Mouse (Mus musculus): ENCODE results near the gene Ppm1h. TPM values are rescaled to one million over a fixed set of nuclear protein-coding genes. Genes with fewer than 3 reads are reported as not detected.
A peak's percentile ranks its signal among the peaks of the same experiment; 100 is the strongest.

The Ppm1h gene
- polyA plus RNA-seq, 1 experiment, result 10.4 TPM

- 94% methylated on average over 10 of the region's 10 CpGs for WGBS
- DNase-seq (ENCODE audit: low read depth, low spot score), result no peak
Measured at GRCm38 (mm10) chr10:122830638-122831037, 152.1 kb downstream of the Ppm1h start.

- no peak for DNase-seq (ENCODE audit: low read depth, low spot score)
- 93% methylated on average over 8 of the region's 8 CpGs for WGBS
Measured at GRCm38 (mm10) chr10:122842014-122842413, 163.5 kb downstream of the Ppm1h start.

- 95% methylated on average over 8 of the region's 8 CpGs for WGBS
- DNase-seq (ENCODE audit: low read depth, low spot score), result no peak
Measured at GRCm38 (mm10) chr10:122842961-122843360, 164.4 kb downstream of the Ppm1h start.

GRCm38 (mm10) chr10:122845471-122845870 lies 166.9 kb downstream of the Ppm1h start:
- 82% methylated on average over 7 of the region's 7 CpGs for WGBS
- no peak for DNase-seq (ENCODE audit: low read depth, low spot score)

- 92% methylated on average over 1 of the region's 1 CpGs for WGBS
- DNase-seq (ENCODE audit: low read depth, low spot score), result no peak
Measured at GRCm38 (mm10) chr10:122846476-122846875, 167.9 kb downstream of the Ppm1h start.

DNA sequence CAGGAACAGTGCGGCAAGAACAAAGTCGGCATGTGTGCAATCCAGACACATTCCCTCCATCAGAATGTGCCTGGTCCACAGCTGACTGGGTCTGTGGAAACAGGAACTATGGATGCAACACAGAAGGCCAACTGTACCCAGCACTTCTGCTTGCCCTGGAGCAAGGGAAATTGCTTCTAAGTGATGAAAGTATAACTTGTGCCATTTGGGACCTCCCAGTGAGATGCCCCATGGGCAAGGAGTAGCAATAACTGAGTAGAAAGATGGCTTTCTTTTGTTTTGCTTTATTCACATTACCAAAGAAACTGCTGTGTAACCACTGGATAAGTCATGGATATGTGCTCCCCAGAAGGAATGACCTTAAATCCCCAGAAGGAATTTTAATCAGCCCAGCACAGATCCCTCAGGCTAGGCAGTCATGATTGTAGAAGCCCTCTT lies 169.5 kb downstream of the Ppm1h start:
- DNase-seq (ENCODE audit: low read depth, low spot score), result no peak
- whole genome bisulfite sequencing, result 82% methylated on average over 2 of the region's 2 CpGs

- 86% methylated on average over 16 of the region's 16 CpGs for WGBS
- DNase-seq (ENCODE audit: low read depth, low spot score), result no peak
Measured at GRCm38 (mm10) chr10:122851267-122852160, 173.0 kb downstream of the Ppm1h start.

DNA sequence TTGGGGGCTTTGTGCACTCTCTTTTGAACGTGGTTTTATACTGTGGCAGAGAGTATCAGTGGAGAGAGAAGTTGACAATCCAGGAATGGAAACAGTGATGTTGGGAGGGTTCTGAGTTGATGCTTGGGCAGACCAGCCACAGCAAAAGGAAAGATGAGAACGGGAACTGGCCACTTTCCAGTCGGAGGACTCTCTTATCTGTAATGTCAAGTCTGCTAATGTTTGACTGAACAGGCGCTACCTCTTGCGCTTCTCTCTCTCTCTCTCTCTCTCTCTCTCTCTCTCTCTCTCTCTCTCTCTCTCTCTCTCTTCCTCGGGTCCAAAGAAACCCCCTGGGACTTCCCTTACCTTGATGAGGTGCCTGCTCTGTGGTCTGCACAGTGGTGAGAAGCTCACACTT lies 176.0 kb downstream of the Ppm1h start:
- DNase-seq (ENCODE audit: low read depth, low spot score), result no peak
- 72% methylated on average over 6 of the region's 6 CpGs for WGBS

DNA sequence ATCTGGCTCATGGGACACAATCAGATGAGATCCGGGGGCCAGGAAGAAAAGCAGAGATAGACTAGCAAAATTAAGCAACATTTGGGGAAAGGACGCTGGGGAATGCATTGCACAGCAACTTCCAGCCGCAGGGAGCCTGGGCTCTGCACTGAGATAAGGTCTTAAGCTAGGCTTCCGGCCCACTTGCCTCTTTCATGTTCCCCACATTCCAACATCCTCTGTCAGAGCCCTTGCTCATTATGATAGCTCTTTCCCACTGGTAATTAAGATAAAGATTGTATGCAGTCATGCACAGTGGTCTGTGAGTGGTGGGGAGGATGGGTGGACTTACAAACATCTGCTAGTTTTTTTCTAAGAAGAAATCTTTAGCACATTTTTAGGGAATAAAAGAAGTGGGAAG lies 176.6 kb downstream of the Ppm1h start:
- no peak for DNase-seq (ENCODE audit: low read depth, low spot score)
- 76% methylated on average over 4 of the region's 4 CpGs for WGBS

DNA sequence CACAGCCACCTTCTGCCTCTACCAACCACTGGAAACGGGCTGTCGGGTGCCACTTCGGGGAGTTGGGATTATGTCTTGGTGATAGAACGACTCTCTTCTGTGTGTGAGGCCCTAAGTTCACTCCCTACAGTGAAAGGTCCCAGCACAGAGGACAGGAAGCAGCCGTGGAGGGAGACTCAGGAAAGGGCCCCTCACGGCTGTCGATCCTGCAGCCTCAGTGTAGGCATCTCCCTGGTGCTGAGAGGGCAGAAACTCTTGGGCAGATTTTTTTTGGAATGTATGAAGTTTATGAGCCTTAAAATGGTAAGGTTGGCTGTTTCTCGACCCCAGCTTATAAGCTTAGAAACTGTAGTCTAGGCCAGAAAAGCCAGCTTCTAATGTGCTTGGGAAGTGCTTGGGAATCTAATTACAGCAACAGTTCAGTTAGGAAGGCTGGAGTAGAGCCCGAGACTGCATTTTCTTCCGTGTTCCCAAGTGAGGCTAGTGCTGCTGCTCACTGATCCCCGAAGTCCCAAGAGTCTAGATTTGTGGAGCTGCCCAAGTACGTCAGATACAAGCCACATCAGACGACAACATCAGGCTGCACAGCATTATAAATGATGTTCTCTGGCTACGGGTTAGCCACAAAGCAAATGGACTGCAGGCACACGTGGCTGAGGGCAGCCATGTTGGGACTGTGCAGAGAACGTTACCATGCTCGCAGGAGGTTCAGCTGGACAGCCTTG lies 177.6 kb downstream of the Ppm1h start:
- no peak for DNase-seq (ENCODE audit: low read depth, low spot score)
- WGBS, result 76% methylated on average over 17 of the region's 17 CpGs

- WGBS, result 96% methylated on average over 15 of the region's 15 CpGs
- DNase-seq (ENCODE audit: low read depth, low spot score), result no peak
Measured at GRCm38 (mm10) chr10:122857155-122857554, 178.6 kb downstream of the Ppm1h start.

DNA sequence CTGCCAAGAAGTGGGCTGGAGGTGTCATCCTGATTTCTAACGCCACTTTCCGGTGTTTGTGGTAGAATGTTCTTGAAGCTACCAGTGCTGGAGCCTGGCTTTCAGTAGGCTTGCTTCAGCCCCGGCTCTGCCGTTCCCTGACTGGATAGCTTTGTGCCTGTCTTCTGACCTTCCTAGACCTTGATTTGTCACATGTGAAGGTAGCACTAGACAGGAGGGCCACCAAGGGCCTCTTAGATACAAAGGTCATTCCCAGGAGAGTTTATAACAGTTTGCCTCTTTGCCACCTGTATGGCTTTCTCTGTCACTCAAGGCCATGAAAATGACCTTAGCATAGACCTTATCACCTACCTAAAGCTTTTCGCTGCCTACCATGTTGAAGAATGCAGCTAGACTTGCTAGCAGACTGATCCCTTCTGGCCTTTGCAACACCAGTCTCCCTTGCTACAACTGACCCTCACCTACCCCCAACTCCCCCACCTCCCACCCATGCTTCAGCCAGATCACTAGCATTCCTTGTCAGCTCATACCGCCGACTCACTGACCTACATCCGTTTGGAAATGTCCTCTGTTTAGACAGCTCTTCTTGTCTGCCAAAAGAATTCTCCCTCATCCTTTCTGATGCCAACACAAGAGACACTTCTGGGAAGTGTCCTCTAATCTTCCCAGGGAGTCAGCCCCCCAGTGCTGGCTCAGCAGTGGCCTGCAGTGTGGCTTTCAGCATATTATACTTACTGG lies 180.5 kb downstream of the Ppm1h start:
- DNase-seq (ENCODE audit: low read depth, low spot score), result no peak
- WGBS, result 82% methylated on average over 8 of the region's 8 CpGs

DNA sequence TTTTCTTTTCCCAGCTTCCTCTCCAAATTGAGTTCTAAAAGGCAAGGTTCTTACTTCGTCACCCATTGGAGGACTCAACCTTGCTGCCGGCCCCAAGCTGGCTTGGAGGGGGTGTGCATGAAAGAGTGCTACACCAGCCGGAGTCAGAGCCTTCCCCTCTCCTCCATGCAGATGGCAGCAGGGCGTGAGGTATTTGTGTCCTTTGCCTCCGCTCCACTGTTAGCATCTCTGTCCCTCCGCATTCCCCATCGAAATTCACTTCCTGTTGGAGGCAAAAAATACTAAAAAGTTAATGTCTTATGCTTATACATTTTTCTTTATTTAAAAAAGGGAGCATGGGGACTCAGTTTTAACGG lies 181.1 kb downstream of the Ppm1h start:
- no peak for DNase-seq (ENCODE audit: low read depth, low spot score)
- WGBS, result 82% methylated on average over 8 of the region's 8 CpGs

- DNase-seq (ENCODE audit: low read depth, low spot score), result no peak
- WGBS, result 68% methylated on average over 7 of the region's 7 CpGs
Measured at GRCm38 (mm10) chr10:122860076-122860475, 181.5 kb downstream of the Ppm1h start.

GRCm38 (mm10) chr10:122861696-122862385 lies 183.3 kb downstream of the Ppm1h start:
- no peak for DNase-seq (ENCODE audit: low read depth, low spot score)
- WGBS, result 75% methylated on average over 18 of the region's 18 CpGs

GRCm38 (mm10) chr10:122862386-122863023 lies 183.9 kb downstream of the Ppm1h start:
- no peak for DNase-seq (ENCODE audit: low read depth, low spot score)
- 87% methylated on average over 17 of the region's 17 CpGs for WGBS

DNA sequence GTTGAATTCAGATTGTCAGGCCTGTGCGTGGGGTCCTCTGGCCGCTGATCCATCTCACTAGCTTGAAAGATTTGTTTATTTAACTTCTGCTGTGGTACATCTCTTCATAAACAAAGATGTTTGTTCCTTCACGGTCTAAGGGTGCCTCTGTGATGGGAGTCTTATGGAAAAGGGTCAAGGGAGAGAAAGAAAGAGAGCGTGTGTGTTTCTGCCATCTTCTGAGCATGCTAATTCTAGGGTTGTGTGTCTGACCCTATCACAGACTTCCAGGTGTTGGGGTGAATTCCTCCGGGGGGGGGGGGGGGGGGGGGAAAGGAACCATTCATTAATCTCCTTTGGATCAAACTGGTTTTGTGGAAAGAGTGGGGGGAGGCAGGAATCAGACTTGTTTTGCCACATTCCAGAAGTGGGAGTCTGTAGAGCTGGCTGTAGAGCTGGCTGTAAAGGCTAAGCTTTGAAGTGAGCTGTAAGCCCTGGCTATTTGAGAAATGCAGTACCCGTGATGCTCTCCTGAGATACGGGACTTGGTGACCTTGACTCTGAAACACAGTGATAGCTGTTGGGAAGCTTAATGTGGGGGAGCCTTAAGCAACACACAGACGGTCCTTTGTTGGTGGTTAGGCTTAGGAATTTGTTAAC lies 191.4 kb downstream of the Ppm1h start:
- no peak for DNase-seq (ENCODE audit: low read depth, low spot score)
- WGBS, result 54% methylated on average over 8 of the region's 8 CpGs

DNA sequence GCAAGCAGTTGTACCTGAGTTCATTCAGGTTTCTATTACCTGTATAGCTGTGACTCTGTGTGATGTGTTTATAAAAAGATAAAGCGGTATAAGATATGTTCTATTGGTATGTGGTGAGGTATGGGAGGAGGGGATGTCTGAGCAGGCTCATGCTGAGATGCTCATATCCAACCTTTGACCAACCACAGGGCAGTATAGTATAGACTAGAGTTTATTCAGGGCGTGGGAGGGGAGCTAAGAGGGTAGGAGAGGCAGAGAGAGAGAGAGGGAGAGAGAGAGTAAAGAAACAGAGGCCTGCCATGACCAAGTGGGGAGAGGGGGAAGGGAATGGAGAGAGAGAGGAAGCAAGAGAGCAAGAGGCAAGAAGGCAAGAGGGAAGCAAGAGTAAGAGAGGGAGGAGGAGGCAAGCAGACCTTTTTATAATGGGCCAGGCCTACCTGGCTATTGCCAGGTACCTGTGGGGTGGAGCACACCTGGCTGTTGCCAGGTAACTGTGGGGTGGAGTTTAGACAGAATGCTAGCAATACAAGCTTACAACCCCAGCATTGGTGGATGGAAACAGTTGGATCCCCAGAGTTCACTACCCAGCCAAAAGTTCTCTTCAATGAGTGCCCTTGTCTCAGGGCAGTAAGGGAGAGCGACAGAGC lies 192.4 kb downstream of the Ppm1h start:
- peak; percentile 29 for DNase-seq (ENCODE audit: low read depth, low spot score)
- WGBS, result 51% methylated on average over 3 of the region's 3 CpGs
